In the genomic region with DNA sequence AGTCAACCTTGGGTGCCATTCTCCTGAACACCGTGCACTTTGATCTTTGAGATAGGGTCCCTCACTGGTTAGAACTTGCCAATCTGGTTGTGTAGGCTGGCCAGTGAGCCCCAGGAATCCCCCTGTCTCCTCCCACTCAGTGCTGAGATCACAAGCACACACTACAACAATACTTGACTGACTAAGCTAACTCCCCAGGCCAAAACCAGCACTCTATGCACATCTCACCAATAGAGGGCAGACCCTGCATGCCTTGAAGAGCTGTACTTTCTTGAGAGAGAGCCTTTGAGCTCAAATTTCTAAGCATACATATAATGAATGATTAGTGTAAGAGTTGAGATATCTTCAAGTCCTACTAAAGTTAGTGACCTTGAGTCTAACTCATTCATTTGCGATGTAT, we compare ENCODE assay signal across 9 mouse cellular contexts. TPM values are rescaled to one million over a fixed set of nuclear protein-coding genes. Genes with fewer than 3 reads are reported as not detected.
DNase-seq lines count a peak whose midpoint lies in the region; ATAC-seq lines count a peak whose summit lies in the region.
"Had no signal": no experiment of that assay in that cellular context is flagged by ENCODE, and none has a peak within 500 bp of the region (broad histone marks: within the 10 kb centered on the region; RNA-seq: fewer than 3 reads in every experiment).

No protein-coding gene starts in this region.

- no peak for ATAC-seq in midbrain, embryonic 16.5 days

- H3K4me2 ChIP-seq in midbrain, embryonic 16.5 days (ENCODE audit: low read length), result no peak overlapping the region

- DNase-seq in layer of hippocampus, adult 11-12 months (ENCODE audit: low spot score), result peak; percentile 22
- no peak for DNase-seq in layer of hippocampus, postnatal 36 days
- DNase-seq in NIH3T3 (ENCODE audit: low read depth), result peak; percentile 17
- DNase-seq in adrenal gland, postnatal 25 days, result peak; percentile 27
- peak; percentile 5 for DNase-seq in layer of hippocampus, adult 9-10 months (ENCODE audit: low spot score)
- DNase-seq in natural killer cell, adult 2 months (ENCODE audit: low spot score in 2 of 2), result no peak
- DNase-seq: thymus, adult 2 months had no signal

- H3K27ac ChIP-seq in midbrain, embryonic 16.5 days (ENCODE audit: low read length), result no peak overlapping the region

- no peaks in the 10 kb centered on the region for H3K9me3 ChIP-seq in midbrain, embryonic 16.5 days (replicated peaks; ENCODE audit: control insufficient read depth, low read length, poor library complexity, severe bottlenecking)

- H3K36me3 ChIP-seq in midbrain, embryonic 16.5 days (ENCODE audit: control insufficient read depth, insufficient read depth, low read length), result no peaks in the 10 kb centered on the region

- no peaks in the 10 kb centered on the region for H3K4me1 ChIP-seq in midbrain, embryonic 16.5 days (ENCODE audit: control insufficient read depth, insufficient read depth, low read length)

- no peaks in the 10 kb centered on the region for H3K27me3 ChIP-seq in midbrain, embryonic 16.5 days (ENCODE audit: control insufficient read depth, insufficient read depth, low read depth, low read length)

- no peak overlapping the region for H3K4me3 ChIP-seq in midbrain, embryonic 16.5 days (ENCODE audit: low read depth, low read length)

- WGBS in midbrain, embryonic 16.5 days, result 91% methylated on average over 2 of the region's 2 CpGs

- no peak overlapping the region for H3K9ac ChIP-seq in midbrain, embryonic 16.5 days (ENCODE audit: low read depth, low read length)

RNA-seq across cellular contexts. Expression of gene Etnppl, which starts 9.3 kb away (rescaled TPM):
- total RNA-seq in layer of hippocampus, postnatal 36 days (2021), result 1 to 10 TPM; 5.6 to 5.8 TPM
- 0.71 and 0.76 TPM in 2 replicates for total RNA-seq in adrenal gland, postnatal 25 days (2021)
- not detected in 2 replicates for polyA plus RNA-seq in midbrain, embryonic 16.5 days (2015; fragmentation: Nextera tagmentation; extraction: Ambion mirVana)
- polyA plus RNA-seq: neural tube, embryonic 11.5 days; thymus, adult 2 months had no signal

Comparison
In these comparisons a context has a peak if more than half of its experiments do, and no peak if none do; other contexts are left out.
1. DNase-seq: peak in layer of hippocampus, adult 11-12 months (single experiment), NIH3T3 (single experiment), adrenal gland, postnatal 25 days (single experiment) and layer of hippocampus, adult 9-10 months (single experiment); none in layer of hippocampus, postnatal 36 days (0 of 2) and natural killer cell, adult 2 months (0 of 2).